Mouse (Mus musculus) heart, postnatal 0 days (tissue): Measurements from ENCODE around the gene Hsp90ab1.

Experiments used
- CTCF ChIP-seq: IDR thresholded peaks from 2 replicates; pipeline ENCODE4 v1.5.1; 2016; ENCODE audit warnings: antibody characterized with exemption, control low read depth, low read depth
- EP300 ChIP-seq: IDR thresholded peaks from 2 replicates; pipeline ENCODE4 v1.6.1; 2016; ENCODE audit warnings: antibody characterized with exemption, low read depth

GRCm38 (mm10) chr17:45569999-45570398, 3.1 kb downstream of the Hsp90ab1 start:
- no peak for TF ChIP-seq CTCF
- no peak for TF ChIP-seq EP300
